In genomic region chr1:34962508-34962885, GRCm38 (mm10) we compare ENCODE assay signal across 25 mouse cellular contexts.
DNase-seq lines count a peak whose midpoint lies in the region; ATAC-seq lines count a peak whose summit lies in the region.
"Had no signal": no experiment of that assay in that cellular context is flagged by ENCODE, and none has a peak within 500 bp of the region (broad histone marks: within the 10 kb centered on the region; RNA-seq: fewer than 3 reads in every experiment).

No protein-coding gene starts in this region.

- peaks cover 5% of the 10 kb centered on the region; the same call in 1 of the 2 replicates for H3K9me3 ChIP-seq in heart, embryonic 10.5 days
- no peaks in the 10 kb centered on the region for H3K9me3 ChIP-seq in midbrain, embryonic 12.5 days
- no peaks in the 10 kb centered on the region for H3K9me3 ChIP-seq in midbrain, embryonic 11.5 days (ENCODE audit: control insufficient read depth, low read length)
- no peaks in the 10 kb centered on the region for H3K9me3 ChIP-seq in midbrain, embryonic 14.5 days (ENCODE audit: control insufficient read depth, low read length)
- H3K9me3 ChIP-seq: heart, embryonic 15.5 days; limb, embryonic 10.5 days; limb, embryonic 15.5 days had no signal

- ATAC-seq in midbrain, embryonic 12.5 days (ENCODE audit: low FRiP score, low read depth): no peak
- no peak for ATAC-seq in midbrain, embryonic 11.5 days (ENCODE audit: low FRiP score)
- ATAC-seq in midbrain, embryonic 14.5 days (ENCODE audit: low FRiP score, low TSS enrichment): no peak; the same call in 1 of the 2 replicates
- ATAC-seq in megakaryocyte-erythroid progenitor cell, adult 5-6 weeks (replicated peaks; ENCODE audit: low FRiP score, low TSS enrichment, poor library complexity, severe bottlenecking): no peak
- ATAC-seq: CD4-positive, CD25-positive, alpha-beta regulatory T cell, adult 4 months had no signal

- no peaks in the 10 kb centered on the region for H3K4me1 ChIP-seq in heart, embryonic 10.5 days
- H3K4me1 ChIP-seq in midbrain, embryonic 12.5 days: no peaks in the 10 kb centered on the region
- H3K4me1 ChIP-seq in midbrain, embryonic 11.5 days (ENCODE audit: control insufficient read depth, insufficient read depth, low read length): no peaks in the 10 kb centered on the region
- no peaks in the 10 kb centered on the region for H3K4me1 ChIP-seq in midbrain, embryonic 14.5 days (ENCODE audit: control insufficient read depth, insufficient read depth, low read length)
- H3K4me1 ChIP-seq: heart, embryonic 15.5 days; limb, embryonic 10.5 days; limb, embryonic 15.5 days; neural tube, embryonic 12.5 days had no signal

- 68% methylated on average over 6 of the region's 6 CpGs for WGBS in heart, embryonic 10.5 days
- WGBS in midbrain, embryonic 12.5 days: 79% methylated on average over 6 of the region's 6 CpGs
- 86% methylated on average over 6 of the region's 6 CpGs for WGBS in midbrain, embryonic 11.5 days
- WGBS in midbrain, embryonic 14.5 days: 66% methylated on average over 6 of the region's 6 CpGs

- no peak overlapping the region for H3K27ac ChIP-seq in heart, embryonic 10.5 days
- H3K27ac ChIP-seq in midbrain, embryonic 12.5 days (replicated peaks): 0 out of 2 replicates have a peak overlapping the region, but pooled peaks have one; percentile 30
- H3K27ac ChIP-seq in midbrain, embryonic 11.5 days (ENCODE audit: low read depth, low read length): no peak overlapping the region
- H3K27ac ChIP-seq in midbrain, embryonic 14.5 days (replicated peaks; ENCODE audit: low read depth, low read length): 0 out of 2 replicates have a peak overlapping the region, but pooled peaks have one; percentile 17
- H3K27ac ChIP-seq: gastrocnemius, adult 2 months; heart, embryonic 15.5 days; limb, embryonic 10.5 days; limb, embryonic 15.5 days; liver, embryonic 14.5 days; macrophage; neural tube, embryonic 12.5 days had no signal

- no peak overlapping the region for H3K9ac ChIP-seq in midbrain, embryonic 12.5 days (replicated peaks)
- no peak overlapping the region for H3K9ac ChIP-seq in midbrain, embryonic 11.5 days (ENCODE audit: low read length)
- no peak overlapping the region for H3K9ac ChIP-seq in midbrain, embryonic 14.5 days (replicated peaks; ENCODE audit: low read length)
- H3K9ac ChIP-seq: heart, embryonic 15.5 days; limb, embryonic 15.5 days; liver, embryonic 14.5 days; neural tube, embryonic 12.5 days had no signal

- no peaks in the 10 kb centered on the region for H3K27me3 ChIP-seq in heart, embryonic 10.5 days (ENCODE audit: insufficient read depth, poor library complexity, severe bottlenecking)
- H3K27me3 ChIP-seq in midbrain, embryonic 12.5 days: no peaks in the 10 kb centered on the region
- H3K27me3 ChIP-seq in midbrain, embryonic 11.5 days (ENCODE audit: control insufficient read depth, insufficient read depth, low read length): no peaks in the 10 kb centered on the region
- no peaks in the 10 kb centered on the region for H3K27me3 ChIP-seq in midbrain, embryonic 14.5 days (ENCODE audit: control insufficient read depth, insufficient read depth, low read length)
- H3K27me3 ChIP-seq: heart, embryonic 15.5 days; limb, embryonic 15.5 days; neural tube, embryonic 12.5 days had no signal

- intact Hi-C loops in heart, postnatal 14 days (cut with DNase I): no loop called here

- no peak overlapping the region for H3K4me2 ChIP-seq in midbrain, embryonic 12.5 days (replicated peaks)
- no peak overlapping the region for H3K4me2 ChIP-seq in midbrain, embryonic 11.5 days
- H3K4me2 ChIP-seq in midbrain, embryonic 14.5 days (ENCODE audit: low read length): no peak overlapping the region
- H3K4me2 ChIP-seq: heart, embryonic 15.5 days; limb, embryonic 15.5 days; neural tube, embryonic 12.5 days had no signal

- no peak overlapping the region for H3K4me3 ChIP-seq in heart, embryonic 10.5 days
- H3K4me3 ChIP-seq in midbrain, embryonic 12.5 days: no peak overlapping the region
- no peak overlapping the region for H3K4me3 ChIP-seq in midbrain, embryonic 11.5 days (ENCODE audit: low read depth, low read length)
- H3K4me3 ChIP-seq in midbrain, embryonic 14.5 days (replicated peaks; ENCODE audit: low read depth, low read length): no peak overlapping the region
- H3K4me3 ChIP-seq: erythroblast, embryonic 14.5 days; gastrocnemius, adult 2 months; heart, embryonic 15.5 days; limb, embryonic 10.5 days; limb, embryonic 15.5 days; myocyte; neural tube, embryonic 12.5 days had no signal

- H3K36me3 ChIP-seq in heart, embryonic 10.5 days: no peaks in the 10 kb centered on the region
- H3K36me3 ChIP-seq in midbrain, embryonic 12.5 days: no peaks in the 10 kb centered on the region
- no peaks in the 10 kb centered on the region for H3K36me3 ChIP-seq in midbrain, embryonic 11.5 days (ENCODE audit: control insufficient read depth, insufficient read depth, low read length)
- no peaks in the 10 kb centered on the region for H3K36me3 ChIP-seq in midbrain, embryonic 14.5 days (ENCODE audit: control insufficient read depth, insufficient read depth, low read length)
- H3K36me3 ChIP-seq: heart, embryonic 15.5 days; limb, embryonic 10.5 days; limb, embryonic 15.5 days; neural tube, embryonic 12.5 days had no signal

- DNase-seq in heart, embryonic 10.5 days (ENCODE audit: low spot score): peak; percentile 47
- DNase-seq in heart, postnatal 14 days: no peak
- DNase-seq in midbrain, embryonic 11.5 days (ENCODE audit: low spot score, missing footprints): no peak
- peak; percentile 22 for DNase-seq in midbrain, embryonic 14.5 days
- DNase-seq in frontal cortex, postnatal 25 days (ENCODE audit: low spot score in 2 of 2): no peak
- DNase-seq: cerebellum, adult 2 months; gastrocnemius, adult 2 months; gastrocnemius, postnatal 36 days; heart, postnatal 36 days; kidney, adult 11 months; kidney, postnatal 14 days; layer of hippocampus, adult 9-11 months; lung, adult 2 months; thymus, postnatal 4 days had no signal

Comparison
In these comparisons a context has a peak if more than half of its experiments do, and no peak if none do; other contexts are left out.
1. DNase-seq: peak in heart, embryonic 10.5 days (single experiment) and midbrain, embryonic 14.5 days (single experiment); none in heart, postnatal 14 days (0 of 2), midbrain, embryonic 11.5 days (single experiment) and frontal cortex, postnatal 25 days (0 of 2).
2. H3K27ac ChIP-seq: peak in midbrain, embryonic 12.5 days (single experiment) and midbrain, embryonic 14.5 days (single experiment); none in heart, embryonic 10.5 days (single experiment) and midbrain, embryonic 11.5 days (single experiment).